Mouse (Mus musculus): ENCODE measurements at regions not wholly inside any gene's neighbourhood (a gene's known extent, or its start where the extent isn't known, plus 50 kb on each side); places are given as distances from the start of the nearest gene placed in this dataset.

DNA sequence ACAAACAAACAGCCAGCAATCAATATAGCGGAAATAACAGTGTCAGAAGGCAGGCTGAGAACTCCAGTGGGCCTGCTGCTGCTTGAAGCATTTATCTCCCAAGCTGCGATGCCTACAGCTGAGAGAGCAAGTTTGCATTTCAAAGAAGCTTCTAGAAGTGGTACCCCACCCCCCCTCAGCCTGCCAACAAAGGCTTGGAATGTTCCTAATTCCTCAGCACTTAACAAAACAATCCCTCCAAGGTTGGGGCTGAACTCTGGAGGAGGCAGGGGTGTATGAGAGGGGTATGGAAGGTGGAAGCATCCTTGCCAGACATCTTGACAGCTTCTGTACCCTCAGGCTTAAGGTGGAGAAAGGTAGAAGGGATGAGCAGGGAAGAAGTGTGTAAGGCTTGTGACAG, 70.2 kb upstream of the Lmcd1 start:
- TF ChIP-seq EP300 (IDR thresholded peaks at IDR 0.05; ENCODE audit: insufficient read depth, low read depth, low read length) (no peak), CTCF (IDR thresholded peaks at IDR 0.05) (no peak)

Data from heart, adult 2 months (tissue).